7 mouse cellular contexts compared by ENCODE assay signal in the genomic region with DNA sequence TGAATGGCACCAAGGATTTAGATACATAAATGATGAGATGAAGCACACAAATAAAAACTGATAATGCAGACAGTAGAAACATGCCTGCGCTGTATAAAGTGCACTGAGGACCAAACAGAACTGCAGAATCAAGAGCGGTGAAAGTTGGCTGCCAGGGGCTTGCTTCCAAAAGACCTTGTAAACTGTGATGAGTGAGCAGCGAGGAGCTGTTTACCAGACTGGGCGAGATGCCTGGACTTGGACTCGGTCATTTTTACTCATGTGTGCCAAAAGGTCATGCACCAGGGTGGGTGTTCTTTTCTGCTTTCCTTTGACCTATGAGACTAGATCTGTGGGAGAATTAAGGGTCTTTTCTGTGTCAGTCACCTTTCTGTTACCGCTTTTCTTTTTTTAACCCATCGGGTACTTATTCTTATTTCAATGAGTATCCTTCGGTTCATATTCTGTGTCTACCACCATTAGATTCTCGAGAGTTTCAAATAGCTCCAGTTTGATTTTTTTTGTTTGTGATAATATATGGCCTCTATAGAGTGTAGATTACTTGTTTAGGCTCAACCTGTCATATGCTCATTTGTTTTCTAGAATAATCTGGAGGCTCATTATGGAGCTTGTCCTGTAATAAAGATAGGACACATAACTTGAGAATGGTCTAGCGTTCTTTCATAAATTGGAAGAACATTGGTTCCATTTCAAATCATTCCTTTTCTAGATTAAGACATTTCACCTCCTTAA.
DNase-seq lines count a peak whose midpoint lies in the region; ATAC-seq and TF ChIP-seq lines count a peak whose summit lies in the region.

No protein-coding gene starts in this region.

- 46% methylated on average over 10 of the region's 10 CpGs for WGBS in liver, adult 2 months
- 80% methylated on average over 10 of the region's 10 CpGs for WGBS in liver, postnatal 0 days (ENCODE audit: insufficient replicate concordance)
- WGBS in liver, embryonic 11.5 days = 87% methylated on average over 10 of the region's 10 CpGs
- WGBS in stomach, postnatal 0 days = 67% methylated on average over 10 of the region's 10 CpGs

- H3K4me1 ChIP-seq in liver, adult 2 months (ENCODE audit: control insufficient read depth, insufficient read depth, low read length) = no peaks in the 10 kb centered on the region
- H3K4me1 ChIP-seq in liver, postnatal 0 days (ENCODE audit: insufficient read depth) = no peaks in the 10 kb centered on the region
- H3K4me1 ChIP-seq in liver, embryonic 11.5 days (replicated peaks; ENCODE audit: control insufficient read depth, insufficient read depth, low read length) = no peaks in the 10 kb centered on the region
- no peaks in the 10 kb centered on the region for H3K4me1 ChIP-seq in stomach, postnatal 0 days (replicated peaks; ENCODE audit: control insufficient read depth, insufficient read depth)

- TF ChIP-seq POLR2A in liver, adult 2 months (IDR thresholded peaks at IDR 0.05; ENCODE audit: extremely low read depth, insufficient read depth, low read length) = no peak

- no peak for TF ChIP-seq CTCF in liver, adult 2 months (IDR thresholded peaks at IDR 0.05; ENCODE audit: low read depth, low read length)
- TF ChIP-seq CTCF in liver, postnatal 0 days (IDR thresholded peaks at IDR 0.05; ENCODE audit: low read depth) = no peak
- TF ChIP-seq CTCF in stomach, postnatal 0 days (IDR thresholded peaks at IDR 0.05; ENCODE audit: low read depth) = no peak

- no peak overlapping the region for H3K4me2 ChIP-seq in liver, postnatal 0 days (ENCODE audit: low read depth, low read length)
- no peak overlapping the region for H3K4me2 ChIP-seq in liver, embryonic 11.5 days
- no peak overlapping the region for H3K4me2 ChIP-seq in stomach, postnatal 0 days (replicated peaks; ENCODE audit: low read depth)

- peak; percentile 83 for DNase-seq in liver, adult 2 months (ENCODE audit: extremely low read depth, low read depth, low spot score)
- DNase-seq in liver, postnatal 0 days = no peak
- peak; percentile 81 for DNase-seq in fibroblast of lung, adult 2 months (ENCODE audit: low read depth)
- peak; percentile 11 for DNase-seq in layer of hippocampus, postnatal 36 days
- DNase-seq in right cerebral cortex, postnatal 4 days = peak; percentile 36
- no peak for DNase-seq in liver, embryonic 11.5 days (ENCODE audit: low spot score)
- DNase-seq in stomach, postnatal 0 days (ENCODE audit: low spot score) = no peak

- no peaks in the 10 kb centered on the region for H3K27me3 ChIP-seq in liver, adult 2 months (ENCODE audit: control insufficient read depth, insufficient read depth, low read length)
- H3K27me3 ChIP-seq in liver, postnatal 0 days (ENCODE audit: insufficient read depth, low read length) = no peaks in the 10 kb centered on the region
- H3K27me3 ChIP-seq in liver, embryonic 11.5 days (replicated peaks; ENCODE audit: control insufficient read depth, insufficient read depth, low read length) = no peaks in the 10 kb centered on the region
- H3K27me3 ChIP-seq in stomach, postnatal 0 days (ENCODE audit: control insufficient read depth, insufficient read depth, low read length) = no peaks in the 10 kb centered on the region

- H3K27ac ChIP-seq in liver, adult 2 months (replicated peaks; ENCODE audit: insufficient read depth, low read depth, low read length) = no peak overlapping the region
- no peak overlapping the region for H3K27ac ChIP-seq in liver, postnatal 0 days (ENCODE audit: low read depth)
- no peak overlapping the region for H3K27ac ChIP-seq in liver, embryonic 11.5 days (ENCODE audit: low read depth, low read length)
- H3K27ac ChIP-seq in stomach, postnatal 0 days (replicated peaks) = no peak overlapping the region

- H3K36me3 ChIP-seq in liver, adult 2 months (ENCODE audit: control insufficient read depth, insufficient read depth, low read length) = no peaks in the 10 kb centered on the region
- no peaks in the 10 kb centered on the region for H3K36me3 ChIP-seq in liver, postnatal 0 days (replicated peaks; ENCODE audit: insufficient read depth, low read length)
- no peaks in the 10 kb centered on the region for H3K36me3 ChIP-seq in liver, embryonic 11.5 days (ENCODE audit: control insufficient read depth, insufficient read depth, low read length)
- H3K36me3 ChIP-seq in stomach, postnatal 0 days (ENCODE audit: control insufficient read depth, insufficient read depth, low read length) = no peaks in the 10 kb centered on the region

- H3K4me3 ChIP-seq in liver, adult 2 months (ENCODE audit: insufficient read depth, low read depth, low read length) = no peak overlapping the region
- no peak overlapping the region for H3K4me3 ChIP-seq in liver, postnatal 0 days (ENCODE audit: low read depth, low read length)
- no peak overlapping the region for H3K4me3 ChIP-seq in liver, embryonic 11.5 days (ENCODE audit: low read depth, low read length)
- H3K4me3 ChIP-seq in stomach, postnatal 0 days (ENCODE audit: low read depth, low read length) = no peak overlapping the region

- no peak for TF ChIP-seq EP300 in liver, postnatal 0 days (IDR thresholded peaks at IDR 0.05; ENCODE audit: low read depth)
- TF ChIP-seq EP300 in stomach, postnatal 0 days (optimal IDR thresholded peaks at IDR 0.05) = no peak

- no peak for ATAC-seq in liver, postnatal 0 days
- no peak for ATAC-seq in liver, embryonic 11.5 days (replicated peaks; ENCODE audit: low FRiP score)
- ATAC-seq in stomach, postnatal 0 days (ENCODE audit: low FRiP score, low TSS enrichment) = no peak

- H3K9me3 ChIP-seq in liver, postnatal 0 days (ENCODE audit: low read length) = no peaks in the 10 kb centered on the region
- H3K9me3 ChIP-seq in liver, embryonic 11.5 days (ENCODE audit: control insufficient read depth, low read length) = no peaks in the 10 kb centered on the region
- H3K9me3 ChIP-seq in stomach, postnatal 0 days (ENCODE audit: control insufficient read depth, low read length) = no peaks in the 10 kb centered on the region

- no peak overlapping the region for H3K9ac ChIP-seq in liver, adult 2 months (ENCODE audit: low read depth, low read length)
- H3K9ac ChIP-seq in liver, postnatal 0 days (replicated peaks) = no peak overlapping the region
- no peak overlapping the region for H3K9ac ChIP-seq in liver, embryonic 11.5 days (ENCODE audit: low read depth, low read length)
- H3K9ac ChIP-seq in stomach, postnatal 0 days (ENCODE audit: low read length) = no peak overlapping the region

- H3K79me2 ChIP-seq in liver, adult 2 months (ENCODE audit: control insufficient read depth, insufficient read depth, low read length) = no peaks in the 10 kb centered on the region

Comparison
In these comparisons a context has a peak if more than half of its experiments do, and no peak if none do; other contexts are left out.
1. DNase-seq: peak in liver, adult 2 months (single experiment), fibroblast of lung, adult 2 months (single experiment), layer of hippocampus, postnatal 36 days (2 of 2) and right cerebral cortex, postnatal 4 days (single experiment); none in liver, postnatal 0 days (single experiment), liver, embryonic 11.5 days (single experiment) and stomach, postnatal 0 days (single experiment).